Comparison of ENCODE assay signal across 9 mouse cellular contexts in genomic region chr14:61571366-61571765, GRCm38 (mm10). TPM values are rescaled to one million over a fixed set of nuclear protein-coding genes. Genes with fewer than 3 reads are reported as not detected.
A peak's percentile ranks its signal among the peaks of the same experiment; 100 is the strongest.
DNase-seq lines count a peak whose midpoint lies in the region; ATAC-seq lines count a peak whose summit lies in the region.
"Had no signal": no experiment of that assay in that cellular context is flagged by ENCODE, and none has a peak within 500 bp of the region (broad histone marks: within the 10 kb centered on the region; RNA-seq: fewer than 3 reads in every experiment).

No protein-coding gene starts in this region.

- DNase-seq in 3T3-L1 (ENCODE audit: low read depth, low spot score) (peak; percentile 88), MN1 (ENCODE audit: low spot score) (peak; percentile 79)
- DNase-seq in cerebellum, postnatal 10 days = peak; percentile 94 to 96
- peak; percentile 52 for DNase-seq in gastrocnemius, postnatal 25 days
- peak; percentile 61 for DNase-seq in liver, embryonic 13.5 days
- DNase-seq in ovary, postnatal 36 days (ENCODE audit: low spot score) = peak; percentile 86
- DNase-seq in thymus, postnatal 14 days = peak; percentile 86

- H3K9ac ChIP-seq in kidney, embryonic 15.5 days = no peak overlapping the region
- H3K9ac ChIP-seq in liver, embryonic 13.5 days = no peak overlapping the region
- H3K9ac ChIP-seq: limb, embryonic 12.5 days had no signal

- H3K4me3 ChIP-seq in kidney, embryonic 15.5 days (replicated peaks) = no peak overlapping the region
- H3K4me3 ChIP-seq in liver, embryonic 13.5 days (replicated peaks) = no peak overlapping the region
- H3K4me3 ChIP-seq: limb, embryonic 12.5 days had no signal

- no peaks in the 10 kb centered on the region for H3K27me3 ChIP-seq in kidney, embryonic 15.5 days
- H3K27me3 ChIP-seq in liver, embryonic 13.5 days = no peaks in the 10 kb centered on the region
- H3K27me3 ChIP-seq: limb, embryonic 12.5 days had no signal

- peak overlapping the region; percentile 23; the same call in 1 of the 2 replicates for H3K4me2 ChIP-seq in kidney, embryonic 15.5 days
- no peak overlapping the region for H3K4me2 ChIP-seq in liver, embryonic 13.5 days
- H3K4me2 ChIP-seq: limb, embryonic 12.5 days had no signal

- 0 out of 2 replicates have a peak, but pooled peaks cover 3% of the 10 kb centered on the region for H3K4me1 ChIP-seq in kidney, embryonic 15.5 days
- no peaks in the 10 kb centered on the region for H3K4me1 ChIP-seq in liver, embryonic 13.5 days (replicated peaks)
- H3K4me1 ChIP-seq: limb, embryonic 12.5 days had no signal

- H3K27ac ChIP-seq in kidney, embryonic 15.5 days = no peak overlapping the region
- no peak overlapping the region for H3K27ac ChIP-seq in liver, embryonic 13.5 days
- H3K27ac ChIP-seq: limb, embryonic 12.5 days had no signal

- no peaks in the 10 kb centered on the region for H3K9me3 ChIP-seq in kidney, embryonic 15.5 days (replicated peaks)
- no peaks in the 10 kb centered on the region for H3K9me3 ChIP-seq in liver, embryonic 13.5 days (replicated peaks)
- H3K9me3 ChIP-seq: limb, embryonic 12.5 days had no signal

- no peak for ATAC-seq in kidney, embryonic 15.5 days (replicated peaks; ENCODE audit: low FRiP score)
- ATAC-seq in liver, embryonic 13.5 days (ENCODE audit: low read depth) = no peak

- H3K36me3 ChIP-seq in kidney, embryonic 15.5 days = no peaks in the 10 kb centered on the region
- no peaks in the 10 kb centered on the region for H3K36me3 ChIP-seq in liver, embryonic 13.5 days
- H3K36me3 ChIP-seq: limb, embryonic 12.5 days had no signal

- 12% methylated on average over 4 of the region's 4 CpGs for WGBS in kidney, embryonic 15.5 days
- WGBS in liver, embryonic 13.5 days (ENCODE audit: insufficient replicate concordance) = 11% methylated on average over 4 of the region's 4 CpGs

RNA-seq across cellular contexts. Expression of gene Spryd7, which starts 14.7 kb away (rescaled TPM):
- 10 to 100 TPM; 37.5 to 42.2 TPM for total RNA-seq in gastrocnemius, postnatal 25 days (2021)
- polyA plus RNA-seq in kidney, embryonic 15.5 days (2015; fragmentation: Nextera tagmentation; extraction: Ambion mirVana) = 20.8 and 24.4 TPM in 2 replicates
- 13.2 TPM in 2 replicates for polyA plus RNA-seq in liver, embryonic 13.5 days (2015; fragmentation: Nextera tagmentation; extraction: Ambion mirVana)

RNA-seq across cellular contexts. Expression of gene Trim13, which starts 26.7 kb away (rescaled TPM):
- total RNA-seq in gastrocnemius, postnatal 25 days (2021) = 1 to 10 TPM; 6.1 TPM
- 16.0 and 16.3 TPM in 2 replicates for polyA plus RNA-seq in kidney, embryonic 15.5 days (2015; fragmentation: Nextera tagmentation; extraction: Ambion mirVana)
- 6.8 and 7.0 TPM in 2 replicates for polyA plus RNA-seq in liver, embryonic 13.5 days (2015; fragmentation: Nextera tagmentation; extraction: Ambion mirVana)

RNA-seq across cellular contexts. Expression of gene Kcnrg, which starts 35.9 kb away (rescaled TPM):
- under 1 TPM; 0.16 to 0.26 TPM for total RNA-seq in gastrocnemius, postnatal 25 days (2021)
- 0.57 and 0.72 TPM in 2 replicates for polyA plus RNA-seq in kidney, embryonic 15.5 days (2015; fragmentation: Nextera tagmentation; extraction: Ambion mirVana)
- polyA plus RNA-seq in liver, embryonic 13.5 days (2015; fragmentation: Nextera tagmentation; extraction: Ambion mirVana) = 0.07 and 0.23 TPM in 2 replicates
